Mouse (Mus musculus) MEL-GATA-1-ER (cell line): ENCODE measurements around the gene Cobll1.

Experiments used
- DNase-seq: peaks from one replicate; pipeline ENCODE4 v3.0.0-alpha.2; 2012; ENCODE audit warnings: low read depth; ENCODE audit errors: extremely low read depth

Gene Cobll1

GRCm38 (mm10) chr2:65100001-65100400 lies 139.2 kb downstream of the Cobll1 start:
- no peak for DNase-seq

- DNase-seq: no peak
Measured at GRCm38 (mm10) chr2:65095571-65095970, 143.6 kb downstream of the Cobll1 start.

GRCm38 (mm10) chr2:65093990-65094389 lies 145.2 kb downstream of the Cobll1 start:
- no peak for DNase-seq

GRCm38 (mm10) chr2:65090986-65091385 lies 148.2 kb downstream of the Cobll1 start:
- no peak for DNase-seq

GRCm38 (mm10) chr2:65087197-65087596 lies 152.0 kb downstream of the Cobll1 start:
- DNase-seq: no peak

GRCm38 (mm10) chr2:65083411-65083810 lies 155.8 kb downstream of the Cobll1 start:
- DNase-seq: no peak

- DNase-seq: no peak
Measured at GRCm38 (mm10) chr2:65077544-65077943, 161.7 kb downstream of the Cobll1 start.

GRCm38 (mm10) chr2:65075840-65076239 lies 163.4 kb downstream of the Cobll1 start:
- DNase-seq: no peak

- DNase-seq: no peak
Measured at GRCm38 (mm10) chr2:65075431-65075830, 163.8 kb downstream of the Cobll1 start.

- no peak for DNase-seq
Measured at GRCm38 (mm10) chr2:65072205-65072604, 167.0 kb downstream of the Cobll1 start.

- no peak for DNase-seq
Measured at GRCm38 (mm10) chr2:65053764-65054163, 185.4 kb downstream of the Cobll1 start.

GRCm38 (mm10) chr2:65052191-65053012 lies 186.8 kb downstream of the Cobll1 start:
- no peak for DNase-seq

GRCm38 (mm10) chr2:65050776-65051175 lies 188.4 kb downstream of the Cobll1 start:
- no peak for DNase-seq

- no peak for DNase-seq
Measured at GRCm38 (mm10) chr2:65048234-65049017, 190.8 kb downstream of the Cobll1 start.
